Mouse (Mus musculus): ENCODE measurements at regions not wholly inside any gene's neighbourhood (a gene's known extent, or its start where the extent isn't known, plus 50 kb on each side); places are given as distances from the start of the nearest gene placed in this dataset.

GRCm38 (mm10) chr13:62293331-62293730 lies 89.6 kb downstream of the Gm3604 start:
- peak; percentile 39 for DNase-seq

- DNase-seq = no peak
Measured at GRCm38 (mm10) chr13:62286891-62287290, 96.1 kb downstream of the Gm3604 start.
